Mouse (Mus musculus) olfactory bulb, adult 2 months (tissue): ENCODE results near the gene Mypn. TPM values are rescaled to one million over a fixed set of nuclear protein-coding genes. Genes with fewer than 3 reads are reported as not detected.

ENCODE experiments used
- H3K27ac ChIP-seq: fragments of 200-500 bp; 2 replicates; pipeline ENCODE4 v1.5.1; 2012; ENCODE audit warnings: low read depth, low read length; ENCODE audit not compliant: insufficient read depth
- H3K4me1 ChIP-seq: fragments of 200-500 bp; 2 replicates; pipeline ENCODE4 v1.6.1; 2012; ENCODE audit warnings: low read length; ENCODE audit not compliant: control insufficient read depth, insufficient read depth
- H3K4me3 ChIP-seq: fragments of 200-500 bp; 2 replicates; pipeline ENCODE4 v1.5.1; 2012; ENCODE audit warnings: mild to moderate bottlenecking, low read depth, low read length, moderate library complexity; ENCODE audit not compliant: insufficient read depth
- CTCF ChIP-seq: fragments of 200-500 bp; IDR thresholded peaks from 2 replicates; pipeline ENCODE4 v1.5.1; 2012; ENCODE audit warnings: low read depth, mild to moderate bottlenecking, low read length, moderate library complexity; ENCODE audit not compliant: insufficient read depth
- POLR2A ChIP-seq: fragments of 200-500 bp; IDR thresholded peaks from 2 replicates; pipeline ENCODE4 v1.6.1; 2012; ENCODE audit warnings: mild to moderate bottlenecking, low read depth, low read length, moderate library complexity; ENCODE audit not compliant: insufficient read depth
- WGBS: fragments of 180-500 bp; shearing (Covaris S2); methylation state at CpG from one replicate; pipeline ENCODE4 v1.1.7; 2018; 5-methylcytosine and 5-hydroxymethylcytosine counted together
- polyA plus RNA-seq: library from polyadenylated mRNA; stranded (reverse); fragments of >200 nt; gene quantifications from 2 replicates; pipeline ENCODE4 v1.2.4, GENCODE M21; 2012; ENCODE audit warnings: low replicate concordance; ENCODE audit not compliant: missing spikeins, insufficient read depth, insufficient read length

Gene Mypn
- polyA plus RNA-seq, 1 experiment, result not detected

- WGBS, result 23% methylated on average over 7 of the region's 7 CpGs
- Histone ChIP-seq H3K4me1 (no peaks in the 10 kb centered on the region), H3K4me3 (no peak overlapping the region), H3K27ac (no peak overlapping the region)
- no peak for TF ChIP-seq POLR2A
- TF ChIP-seq CTCF, result no peak
Observed at GRCm38 (mm10) chr10:63221081-63221783, 17.5 kb upstream of the Mypn start.

DNA sequence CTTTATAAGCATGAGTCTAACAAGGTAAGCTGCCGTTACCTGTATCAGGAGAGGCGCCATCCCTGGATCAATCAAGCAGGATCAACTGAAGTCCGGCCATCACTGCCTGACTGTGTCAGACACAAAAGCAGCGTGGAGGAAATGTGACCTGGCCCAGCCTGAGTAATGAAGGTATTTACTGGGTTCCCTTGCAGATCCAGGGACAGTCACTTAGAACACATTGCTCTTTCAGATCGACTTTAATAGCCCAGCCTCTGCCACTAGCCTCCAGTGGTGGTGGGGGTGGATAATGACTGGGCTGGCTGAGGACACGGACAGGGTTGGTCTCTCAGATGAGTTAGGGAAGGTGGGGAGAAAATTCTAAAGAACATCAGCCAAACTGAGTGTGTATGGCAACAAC, 5.1 kb upstream of the Mypn start:
- Histone ChIP-seq H3K27ac (no peak overlapping the region), H3K4me1 (no peaks in the 10 kb centered on the region)
- 60% methylated on average over 6 of the region's 6 CpGs for WGBS

DNA sequence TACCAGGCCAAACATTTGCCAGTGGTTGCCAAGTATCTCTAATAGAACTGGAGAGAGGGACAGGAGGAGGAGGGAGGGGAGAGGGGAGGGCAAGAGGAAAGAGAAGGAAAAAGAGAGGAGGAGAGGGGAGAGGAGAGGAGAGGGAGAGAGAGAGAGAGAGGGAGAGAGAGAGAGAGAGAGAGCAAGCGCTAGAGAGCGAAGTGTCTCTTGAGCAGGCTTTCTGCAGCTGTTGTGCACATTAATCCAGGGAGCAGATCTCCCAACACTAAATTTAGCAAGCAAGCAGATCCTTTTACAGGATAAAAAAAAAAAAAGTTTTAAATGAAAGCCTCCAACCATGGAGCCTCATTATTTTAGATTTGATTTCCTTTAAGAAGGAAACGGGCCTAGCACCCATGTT, 750 bp downstream of the Mypn start:
- no peaks in the 10 kb centered on the region for H3K4me1 ChIP-seq
- WGBS, result 45% methylated on average over 3 of the region's 3 CpGs
- H3K4me3 ChIP-seq, result no peak overlapping the region
- TF ChIP-seq CTCF (no peak), POLR2A (no peak)
- no peak overlapping the region for H3K27ac ChIP-seq

More for the DNA sequence above, 5.1 kb upstream of the Mypn start:
- TF ChIP-seq POLR2A (no peak), CTCF (no peak)
- no peak overlapping the region for H3K4me3 ChIP-seq

- Histone ChIP-seq H3K27ac (no peak overlapping the region), H3K4me3 (no peak overlapping the region), H3K4me1 (no peaks in the 10 kb centered on the region)
- no peak for TF ChIP-seq CTCF
- TF ChIP-seq POLR2A, result no peak
- WGBS, result 83% methylated on average over 8 of the region's 8 CpGs
Observed at GRCm38 (mm10) chr10:63201534-63201933, 2.2 kb downstream of the Mypn start.

- TF ChIP-seq CTCF, result no peak
- TF ChIP-seq POLR2A, result no peak
- 31% methylated on average over 4 of the region's 4 CpGs for WGBS
Observed at GRCm38 (mm10) chr10:63199008-63199407, 4.7 kb downstream of the Mypn start.

DNA sequence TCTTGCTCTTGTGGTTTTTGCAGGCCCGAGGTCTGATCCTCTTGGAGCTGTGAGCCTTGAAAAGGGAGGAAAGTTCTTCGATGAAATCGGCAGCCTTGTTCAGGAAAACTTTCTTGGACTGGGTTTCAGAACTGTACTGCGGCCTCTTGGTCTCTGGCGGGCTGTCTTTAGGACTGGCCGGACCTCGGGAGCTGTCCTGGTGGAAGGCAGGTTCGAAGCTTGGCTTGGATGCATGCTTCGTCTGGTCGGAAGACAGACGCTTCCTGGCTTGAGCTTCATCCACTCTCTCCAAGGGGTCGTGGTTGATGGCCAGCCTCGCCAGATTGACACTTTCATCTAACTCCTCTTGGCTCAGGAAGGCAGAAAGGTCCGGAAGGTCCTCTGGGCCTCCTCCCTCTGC, 11.0 kb downstream of the Mypn start:
- 91% methylated on average over 14 of the region's 14 CpGs for WGBS
- TF ChIP-seq CTCF, result no peak
- TF ChIP-seq POLR2A, result no peak

More at GRCm38 (mm10) chr10:63199008-63199407, 4.7 kb downstream of the Mypn start:
- H3K4me1 ChIP-seq, result no peaks in the 10 kb centered on the region
- H3K27ac ChIP-seq, result no peak overlapping the region
- H3K4me3 ChIP-seq, result no peak overlapping the region

GRCm38 (mm10) chr10:63192276-63192675, 11.5 kb downstream of the Mypn start:
- WGBS, result 77% methylated on average over 18 of the region's 18 CpGs

More for the DNA sequence above, 11.0 kb downstream of the Mypn start:
- Histone ChIP-seq H3K4me1 (no peaks in the 10 kb centered on the region), H3K4me3 (no peak overlapping the region), H3K27ac (no peak overlapping the region)

GRCm38 (mm10) chr10:63184451-63184850, 19.3 kb downstream of the Mypn start:
- 86% methylated on average over 4 of the region's 4 CpGs for WGBS
- no peak for TF ChIP-seq POLR2A
- TF ChIP-seq CTCF, result no peak
- Histone ChIP-seq H3K4me1 (no peaks in the 10 kb centered on the region), H3K4me3 (no peak overlapping the region), H3K27ac (no peak overlapping the region)

More at GRCm38 (mm10) chr10:63192276-63192675, 11.5 kb downstream of the Mypn start:
- no peak overlapping the region for H3K27ac ChIP-seq
- H3K4me1 ChIP-seq, result no peaks in the 10 kb centered on the region
- H3K4me3 ChIP-seq, result no peak overlapping the region
- no peak for TF ChIP-seq POLR2A
- TF ChIP-seq CTCF, result no peak

DNA sequence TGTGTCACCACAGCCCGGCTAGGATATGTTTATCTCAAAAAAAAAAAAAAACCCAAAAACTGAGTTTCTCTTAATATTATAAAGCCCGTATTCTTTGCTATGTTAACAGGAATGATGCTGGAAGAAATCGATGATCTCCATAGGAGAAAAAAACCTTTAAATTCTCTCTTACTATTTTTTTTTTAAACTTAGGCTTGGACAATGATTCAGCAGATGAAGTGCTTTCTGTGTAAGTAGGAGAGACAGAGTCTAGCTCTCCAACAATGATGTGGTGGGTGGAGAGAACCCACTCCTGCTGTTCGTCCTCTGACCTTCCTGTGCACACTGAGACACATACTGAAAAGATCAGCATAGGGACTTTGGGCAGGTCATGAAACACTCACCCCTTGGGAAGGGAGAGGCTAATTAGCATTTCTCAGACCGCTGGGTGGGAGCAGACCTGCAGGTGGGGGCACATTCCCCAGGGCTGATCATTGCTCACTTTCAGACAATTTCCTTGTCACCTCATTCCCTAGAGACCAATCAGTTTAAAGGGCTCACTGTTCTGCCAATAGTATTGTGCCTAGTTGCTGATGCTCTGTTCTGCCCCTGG, 21.5 kb downstream of the Mypn start:
- Histone ChIP-seq H3K4me3 (no peak overlapping the region), H3K27ac (no peak overlapping the region), H3K4me1 (peaks cover 3% of the 10 kb centered on the region)
- TF ChIP-seq POLR2A (no peak), CTCF (no peak)
- WGBS, result 76% methylated on average over 5 of the region's 5 CpGs
